Mouse (Mus musculus) hindbrain, embryonic 11.5 days (tissue): ENCODE measurements around the gene Ttc21b. TPM values are rescaled to one million over a fixed set of nuclear protein-coding genes. Genes with fewer than 3 reads are reported as not detected.

Experiments used
- polyA plus RNA-seq: library from polyadenylated mRNA; unstranded; fragments of >200 nt; fragmentation: Nextera tagmentation; extraction: Ambion mirVana; gene quantifications from 2 replicates; pipeline ENCODE4 v1.2.1, GENCODE M21; 2014

The Ttc21b gene
- polyA plus RNA-seq, 1 experiment from 2014 or later = 17.4 TPM

Other genes with a start within 250 kb of the Ttc21b start
- 1.6 and 2.5 TPM in 2 replicates for gene Galnt3, start 131.6 kb downstream of the Ttc21b start, polyA plus RNA-seq
- 2.3 and 2.4 TPM in 2 replicates for gene Scn1a, start 184.2 kb upstream of the Ttc21b start, polyA plus RNA-seq